Mouse (Mus musculus): ENCODE results near the gene Ncbp2.

Ncbp2 gene

DNA sequence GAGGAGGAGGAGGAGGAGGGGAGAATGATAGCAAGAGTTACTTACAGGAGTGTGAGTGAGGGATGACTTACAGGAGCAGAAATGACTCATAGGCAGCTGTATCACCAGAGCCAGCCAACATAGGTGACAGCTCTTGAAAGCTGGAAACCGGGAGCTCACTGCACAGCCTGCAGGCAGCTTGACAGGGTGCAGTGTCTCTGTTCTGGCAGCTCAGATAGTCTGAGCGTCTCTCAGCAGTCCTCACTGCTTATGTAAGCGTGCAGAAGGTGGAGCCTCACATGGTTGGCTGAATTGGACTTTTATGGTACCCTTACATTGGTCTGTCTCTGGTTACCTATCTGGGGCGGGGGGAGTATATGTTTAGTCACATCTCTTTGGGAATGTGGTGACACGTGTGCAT lies 61.6 kb downstream of the Ncbp2 start:
- no peak for DNase-seq (ENCODE audit: low spot score in 2 of 2)

DNA sequence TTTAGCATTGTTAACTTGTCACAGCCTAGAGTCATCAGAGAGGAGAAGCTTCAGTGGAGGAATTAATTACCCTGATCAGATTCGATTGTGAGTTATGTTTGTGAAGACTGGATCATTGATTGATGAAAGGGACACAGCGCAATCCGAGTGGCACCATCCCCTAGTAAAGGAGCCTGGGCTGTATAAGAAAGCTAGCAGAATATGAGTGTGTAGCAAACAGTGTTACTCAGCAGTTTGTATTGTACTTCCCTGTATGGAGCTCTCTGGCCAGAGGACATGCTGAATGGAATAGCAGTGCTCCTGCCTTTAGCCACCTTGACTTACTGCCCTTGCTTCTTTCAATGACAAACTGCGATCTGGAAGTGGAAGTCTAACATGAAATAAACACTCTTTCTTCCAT lies 62.0 kb downstream of the Ncbp2 start:
- no peak for DNase-seq (ENCODE audit: low spot score in 2 of 2)

Measured in urinary bladder, postnatal 36 days (tissue).